Mouse (Mus musculus): ENCODE data around the gene Rnf4. TPM values are rescaled to one million over a fixed set of nuclear protein-coding genes. Genes with fewer than 3 reads are reported as not detected.

The Rnf4 gene
- polyA plus RNA-seq, 1 experiment from 2014 or later, result 134 TPM

DNA sequence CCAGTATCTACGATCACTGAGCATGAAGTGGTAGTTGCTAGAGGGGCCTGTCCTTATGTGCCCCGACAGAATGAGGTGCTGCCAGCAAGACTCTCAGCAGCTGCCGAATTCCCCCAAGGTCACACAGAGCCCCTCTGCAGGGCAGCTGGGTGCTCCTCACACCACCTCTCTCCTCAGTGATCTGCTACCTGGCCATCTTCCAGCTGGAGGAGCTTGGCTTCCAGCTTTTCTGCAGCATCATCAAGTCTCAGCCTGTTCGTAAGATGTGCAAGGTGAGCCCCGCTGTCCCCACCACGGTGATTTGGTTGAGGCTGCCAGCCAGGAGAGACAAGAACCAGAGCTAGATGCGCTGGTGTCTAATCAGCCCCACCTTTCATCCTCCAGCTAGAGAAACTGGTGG is 33.7 kb upstream of the Rnf4 start:
- Histone ChIP-seq H3K9me3 (no peaks in the 10 kb centered on the region), H3K4me1 (replicated peaks) (no peaks in the 10 kb centered on the region), H3K9ac (no peak overlapping the region), H3K27me3 (no peaks in the 10 kb centered on the region; the same call in 1 of the 2 replicates), H3K4me3 (no peak overlapping the region), H3K36me3 (no peaks in the 10 kb centered on the region), H3K27ac (replicated peaks) (no peak overlapping the region), H3K4me2 (no peak overlapping the region)
- whole genome bisulfite sequencing, result 87% methylated on average over 7 of the region's 7 CpGs
- ATAC-seq (ENCODE audit: low read depth), result no peak

DNA sequence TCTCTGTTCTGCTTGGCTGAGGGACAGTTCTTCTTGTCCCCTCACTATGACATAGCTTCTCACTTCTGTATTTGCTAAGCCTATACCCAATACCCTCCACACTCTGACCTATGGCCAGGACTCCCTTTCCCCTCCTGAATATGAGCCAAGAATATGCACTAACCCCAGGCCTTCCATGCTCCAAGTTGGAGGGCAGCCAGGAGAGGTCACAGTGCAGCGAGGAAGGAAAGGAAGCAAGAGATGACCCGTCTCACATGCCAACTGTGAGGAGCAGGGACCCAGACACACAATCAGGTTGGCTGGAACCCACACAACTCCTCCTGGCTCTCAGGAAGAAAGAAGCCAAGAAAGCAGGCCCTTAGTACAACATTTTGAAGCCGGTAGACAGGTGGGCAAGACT is 27.1 kb upstream of the Rnf4 start:
- H3K27me3 ChIP-seq, result no peaks in the 10 kb centered on the region
- H3K4me2 ChIP-seq, result no peak overlapping the region
- no peak for ATAC-seq (ENCODE audit: low read depth)
- H3K4me1 ChIP-seq (replicated peaks), result no peaks in the 10 kb centered on the region
- no peaks in the 10 kb centered on the region for H3K9me3 ChIP-seq
- H3K9ac ChIP-seq, result no peak overlapping the region
- no peaks in the 10 kb centered on the region for H3K36me3 ChIP-seq
- no peak overlapping the region for H3K27ac ChIP-seq (replicated peaks)
- no peak overlapping the region for H3K4me3 ChIP-seq
- 78% methylated on average over 3 of the region's 3 CpGs for WGBS

DNA sequence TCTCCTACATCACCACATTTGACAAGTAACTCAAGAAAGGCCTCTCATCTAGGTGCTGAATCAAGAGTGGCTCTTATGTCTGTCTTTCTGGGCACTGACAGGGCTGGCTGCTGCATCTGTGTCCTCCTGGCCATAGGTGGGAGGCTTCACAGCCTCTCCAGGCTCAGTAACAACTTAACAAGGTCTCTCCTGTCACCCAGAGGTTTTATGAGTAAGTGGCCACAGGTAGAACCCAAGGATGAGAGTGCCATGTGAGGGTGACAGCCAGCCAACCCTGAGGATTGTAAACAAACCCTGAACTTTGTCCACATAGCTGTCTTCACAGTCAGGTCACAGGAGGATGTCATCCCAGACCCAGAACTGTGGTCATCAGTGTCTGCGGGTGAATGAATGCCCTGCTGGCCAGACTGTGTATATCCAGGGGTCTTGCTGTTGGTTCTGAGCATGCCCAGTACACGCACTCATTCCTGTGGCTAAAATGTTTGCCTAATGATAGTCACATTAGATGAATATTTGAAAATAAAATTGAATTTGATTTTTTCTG is 16.5 kb upstream of the Rnf4 start:
- H3K4me1 ChIP-seq (replicated peaks), result no peaks in the 10 kb centered on the region

DNA sequence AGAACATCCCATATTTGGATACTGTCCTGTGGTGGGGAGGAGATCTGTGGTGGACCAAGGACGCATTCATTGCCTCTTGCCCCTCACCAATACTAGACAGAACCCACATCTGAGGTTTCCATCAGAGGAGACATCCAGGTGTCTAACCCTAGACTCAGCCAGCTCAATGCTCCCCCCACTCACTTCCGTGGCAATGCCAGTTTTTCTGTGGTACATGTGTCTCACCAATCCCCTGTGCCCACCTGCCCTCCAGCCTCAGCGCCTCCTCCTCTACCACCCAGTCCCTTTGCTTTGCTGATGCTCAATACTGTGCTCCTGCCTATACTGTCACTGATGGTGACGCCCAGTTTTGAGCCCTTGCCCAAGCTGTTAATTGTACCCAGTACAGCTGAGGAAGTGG is 14.9 kb upstream of the Rnf4 start:
- Histone ChIP-seq H3K4me2 (no peak overlapping the region), H3K4me3 (no peak overlapping the region), H3K36me3 (no peaks in the 10 kb centered on the region), H3K9me3 (no peaks in the 10 kb centered on the region), H3K27me3 (no peaks in the 10 kb centered on the region), H3K9ac (no peak overlapping the region), H3K27ac (replicated peaks) (no peak overlapping the region), H3K4me1 (replicated peaks) (peaks cover 2% of the 10 kb centered on the region; the same call in 1 of the 2 replicates)
- ATAC-seq (ENCODE audit: low read depth), result no peak
- 91% methylated on average over 4 of the region's 4 CpGs for WGBS

More for the DNA sequence above, 16.5 kb upstream of the Rnf4 start:
- ATAC-seq (ENCODE audit: low read depth), result no peak
- Histone ChIP-seq H3K27ac (replicated peaks) (no peak overlapping the region), H3K4me3 (no peak overlapping the region), H3K4me2 (no peak overlapping the region), H3K36me3 (no peaks in the 10 kb centered on the region), H3K27me3 (no peaks in the 10 kb centered on the region), H3K9ac (no peak overlapping the region), H3K9me3 (no peaks in the 10 kb centered on the region)
- 68% methylated on average over 2 of the region's 2 CpGs for WGBS

DNA sequence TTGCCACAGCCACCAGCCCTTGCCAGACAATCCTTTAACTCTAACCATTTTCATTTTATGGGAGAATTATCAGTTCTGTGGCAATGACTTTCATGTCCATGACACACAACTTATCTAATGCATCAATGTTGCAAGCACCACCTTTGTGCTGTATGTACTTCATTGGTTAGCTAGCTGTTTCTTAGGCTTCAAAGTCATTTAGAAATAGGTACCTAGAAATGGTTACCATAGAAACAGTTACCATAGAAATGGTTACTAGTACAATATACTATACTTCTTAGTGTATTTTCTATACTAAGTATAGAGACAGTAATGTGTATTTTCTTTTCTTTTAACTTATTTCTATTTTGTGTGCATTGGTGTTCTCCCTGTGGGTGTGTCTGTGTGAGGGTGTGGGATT is 10.8 kb upstream of the Rnf4 start:
- Histone ChIP-seq H3K27me3 (no peaks in the 10 kb centered on the region), H3K4me2 (no peak overlapping the region), H3K4me3 (no peak overlapping the region), H3K36me3 (no peaks in the 10 kb centered on the region), H3K9ac (no peak overlapping the region), H3K9me3 (no peaks in the 10 kb centered on the region), H3K27ac (replicated peaks) (no peak overlapping the region), H3K4me1 (replicated peaks) (peaks cover 13% of the 10 kb centered on the region)
- no peak for ATAC-seq (ENCODE audit: low read depth)

DNA sequence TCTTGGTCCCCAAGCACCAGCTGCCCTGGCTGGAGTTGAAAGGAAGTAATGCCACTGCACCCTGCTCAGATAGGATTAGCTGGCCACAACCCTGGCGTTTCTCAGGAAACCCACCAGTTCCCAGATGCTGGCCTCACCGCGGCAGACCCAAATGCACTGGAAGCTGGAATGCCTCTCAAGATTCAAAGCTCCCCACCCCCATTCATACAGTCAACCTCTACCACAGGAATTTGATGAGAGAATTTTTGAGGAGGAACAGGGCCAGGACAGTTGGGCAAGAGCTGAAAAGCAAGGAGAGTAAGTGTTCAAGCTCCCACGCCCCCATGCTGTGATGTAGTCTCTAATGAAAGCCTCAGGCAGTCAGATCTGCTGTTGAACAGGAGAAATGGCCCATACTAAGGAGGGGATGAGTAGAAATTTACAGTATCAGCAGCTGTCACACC is 9.8 kb upstream of the Rnf4 start:
- H3K9ac ChIP-seq, result peak overlapping the region; percentile 63
- H3K4me2 ChIP-seq, result no peak overlapping the region
- no peak overlapping the region for H3K27ac ChIP-seq (replicated peaks)
- ATAC-seq (ENCODE audit: low read depth), result no peak
- no peak overlapping the region for H3K4me3 ChIP-seq
- peaks cover 13% of the 10 kb centered on the region for H3K4me1 ChIP-seq (replicated peaks)
- no peaks in the 10 kb centered on the region for H3K9me3 ChIP-seq
- H3K36me3 ChIP-seq, result no peaks in the 10 kb centered on the region
- WGBS, result 41% methylated on average over 4 of the region's 4 CpGs
- H3K27me3 ChIP-seq, result no peaks in the 10 kb centered on the region

DNA sequence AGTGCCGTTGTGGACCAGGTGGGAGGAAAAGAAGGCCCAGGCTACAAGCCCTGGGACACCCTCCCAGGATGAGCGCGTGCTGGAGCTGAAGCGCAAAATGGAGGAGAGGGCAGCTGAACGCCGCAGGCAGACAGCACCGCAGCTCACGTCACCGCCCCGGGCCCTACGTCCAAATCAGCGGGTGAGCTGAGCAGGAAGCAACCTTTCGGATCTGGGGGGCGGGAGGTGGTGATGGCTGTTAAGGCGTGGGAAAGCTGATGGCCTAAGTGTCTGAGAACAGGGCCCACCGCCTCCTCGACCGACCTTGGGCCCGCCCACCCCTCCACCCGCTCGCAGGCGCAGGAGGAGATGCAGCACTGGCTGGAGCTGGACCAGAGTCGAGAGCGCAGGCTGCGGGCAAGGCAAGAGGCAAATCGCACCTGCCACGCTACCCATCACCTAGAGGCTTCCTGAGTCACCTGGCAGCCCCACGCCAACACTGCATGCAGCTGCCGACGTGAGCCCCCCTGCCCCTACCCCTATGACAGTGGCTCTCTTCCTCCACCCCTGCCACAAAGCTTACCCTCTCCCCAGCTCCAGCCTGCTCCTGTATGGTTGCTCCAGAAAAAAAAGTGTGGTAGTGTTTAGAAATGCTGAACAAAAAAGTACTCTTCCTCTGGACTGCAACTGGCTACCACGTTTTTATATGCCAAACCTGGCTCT is 9.1 kb upstream of the Rnf4 start:
- Histone ChIP-seq H3K36me3 (no peaks in the 10 kb centered on the region), H3K4me3 (peak overlapping the region; percentile 32), H3K4me1 (replicated peaks) (peaks cover 13% of the 10 kb centered on the region), H3K27ac (replicated peaks) (no peak overlapping the region), H3K27me3 (no peaks in the 10 kb centered on the region), H3K4me2 (peak overlapping the region; percentile 54), H3K9me3 (no peaks in the 10 kb centered on the region), H3K9ac (peak overlapping the region; percentile 63)
- WGBS, result 17% methylated on average over 31 of the region's 31 CpGs
- ATAC-seq (ENCODE audit: low read depth), result peak; percentile 76

DNA sequence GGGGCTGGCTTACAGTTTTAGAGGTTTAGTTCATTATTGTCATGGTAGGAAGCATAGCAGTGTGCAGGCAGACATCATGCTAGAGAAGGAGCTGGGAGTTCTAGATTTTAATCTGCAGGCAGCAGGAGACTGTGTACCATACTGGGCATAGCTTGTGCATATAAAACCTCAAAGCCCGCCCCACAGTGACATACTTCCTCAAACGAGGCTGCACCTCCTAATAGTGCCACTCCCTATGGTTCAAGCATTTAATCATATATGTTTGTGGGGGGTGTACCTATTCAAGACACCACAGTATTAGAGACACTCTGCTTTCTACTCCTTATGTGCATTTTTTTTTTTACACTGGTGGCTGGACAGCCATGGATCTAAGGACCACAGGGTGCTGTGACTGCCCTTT is 6.0 kb upstream of the Rnf4 start:
- Histone ChIP-seq H3K4me3 (no peak overlapping the region), H3K4me1 (replicated peaks) (peaks cover 14% of the 10 kb centered on the region), H3K27ac (replicated peaks) (no peak overlapping the region), H3K27me3 (no peaks in the 10 kb centered on the region), H3K36me3 (no peaks in the 10 kb centered on the region), H3K9ac (no peak overlapping the region), H3K4me2 (no peak overlapping the region), H3K9me3 (no peaks in the 10 kb centered on the region)
- ATAC-seq (ENCODE audit: low read depth), result no peak
- 81% methylated on average over 2 of the region's 2 CpGs for WGBS

DNA sequence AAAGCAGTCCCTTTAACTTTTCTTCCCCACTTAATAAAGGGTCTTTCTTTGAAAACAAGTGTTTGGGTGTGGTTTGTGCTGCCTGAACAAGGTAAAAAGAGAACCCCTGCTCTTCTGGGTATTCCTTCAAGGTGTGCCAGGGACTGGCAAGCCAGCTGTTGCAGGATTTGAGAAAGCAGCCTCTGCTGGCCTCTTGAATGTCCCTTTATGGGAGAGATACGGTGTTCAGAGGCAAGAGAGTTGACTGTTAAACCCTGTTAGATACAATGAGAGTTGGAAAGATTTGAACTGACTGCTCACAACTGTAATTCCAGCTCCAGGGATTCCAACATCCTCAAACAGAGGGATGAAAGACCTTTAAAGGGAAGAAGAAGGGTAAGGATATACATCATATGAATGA is 2.0 kb upstream of the Rnf4 start:
- no peak overlapping the region for H3K4me3 ChIP-seq
- H3K4me1 ChIP-seq (replicated peaks), result peaks cover 24% of the 10 kb centered on the region
- H3K27me3 ChIP-seq, result no peaks in the 10 kb centered on the region
- H3K9ac ChIP-seq, result no peak overlapping the region
- ATAC-seq (ENCODE audit: low read depth), result no peak
- WGBS, result 89% methylated on average over 1 of the region's 1 CpGs
- H3K4me2 ChIP-seq, result no peak overlapping the region
- no peak overlapping the region for H3K27ac ChIP-seq (replicated peaks)
- H3K36me3 ChIP-seq, result no peaks in the 10 kb centered on the region
- no peaks in the 10 kb centered on the region for H3K9me3 ChIP-seq

DNA sequence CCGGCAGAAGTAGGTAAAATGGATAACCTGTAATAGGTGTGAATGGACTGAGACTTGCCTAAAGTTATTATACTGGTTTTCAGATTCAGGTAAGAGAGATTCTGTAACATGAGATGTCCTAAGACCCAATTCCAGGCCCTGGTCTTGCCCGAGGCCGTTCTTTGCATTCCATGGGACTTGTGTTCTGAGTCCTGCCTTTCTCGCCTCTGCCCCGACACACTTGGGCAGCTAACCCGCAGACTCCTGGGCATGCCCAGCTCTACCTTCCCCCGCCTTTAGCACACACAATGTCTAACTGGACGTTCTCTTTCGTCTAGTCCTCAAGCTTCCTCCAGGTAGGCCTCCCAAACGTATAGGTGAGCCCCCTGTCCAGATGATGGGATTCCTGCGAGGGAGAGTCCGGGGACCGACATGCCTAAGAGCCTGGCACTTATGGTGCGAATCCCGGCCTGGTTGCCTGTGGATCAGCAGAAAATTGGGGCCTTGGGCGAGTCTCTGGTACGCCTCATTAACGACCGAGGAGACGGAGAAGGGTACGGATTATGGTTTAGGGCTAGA is 471 bp upstream of the Rnf4 start:
- H3K9ac ChIP-seq, result peak overlapping the region; percentile 83
- H3K4me2 ChIP-seq, result peak overlapping the region; percentile 85
- peak overlapping the region; percentile 90 for H3K27ac ChIP-seq (replicated peaks)
- no peaks in the 10 kb centered on the region for H3K27me3 ChIP-seq
- ATAC-seq (ENCODE audit: low read depth), result peak; percentile 73
- no peaks in the 10 kb centered on the region for H3K9me3 ChIP-seq
- peaks cover 24% of the 10 kb centered on the region for H3K4me1 ChIP-seq (replicated peaks)
- WGBS, result 2% methylated on average over 21 of the region's 21 CpGs
- H3K4me3 ChIP-seq, result peak overlapping the region; percentile 99
- H3K36me3 ChIP-seq, result no peaks in the 10 kb centered on the region

DNA sequence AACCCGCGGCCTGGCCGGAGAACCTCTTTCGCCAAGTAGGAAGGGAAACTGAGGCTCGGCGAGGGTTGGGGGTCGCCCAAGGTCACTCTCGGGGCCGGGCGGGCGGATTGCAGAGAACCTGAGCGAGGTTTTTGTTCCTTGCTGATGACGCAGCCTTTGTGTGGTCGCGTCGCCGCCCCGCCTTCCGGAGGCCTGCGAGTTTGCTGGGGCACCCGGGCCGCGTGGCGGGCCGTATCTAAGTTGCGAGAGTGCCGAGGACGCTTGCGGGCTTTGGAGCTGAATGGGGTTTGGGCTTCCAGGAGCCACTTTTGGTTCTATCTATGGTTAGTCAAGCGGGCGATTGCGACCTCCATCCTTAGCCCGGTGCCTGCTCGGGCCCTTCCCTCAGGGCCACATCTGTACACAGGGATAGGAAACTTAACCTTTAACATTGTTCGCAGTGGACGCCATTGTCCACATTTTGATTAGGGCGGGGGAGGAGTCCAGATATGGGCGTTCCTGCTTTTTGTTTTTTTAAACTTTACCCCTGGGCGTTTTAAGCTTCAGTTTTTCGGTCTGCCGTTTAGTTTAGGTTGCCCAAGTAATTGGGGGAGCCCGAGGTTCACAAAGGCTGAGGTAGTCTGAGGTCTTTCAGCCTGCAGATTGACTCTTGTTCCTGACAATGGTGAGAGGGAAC is 824 bp downstream of the Rnf4 start:
- Histone ChIP-seq H3K36me3 (no peaks in the 10 kb centered on the region), H3K4me1 (replicated peaks) (peaks cover 24% of the 10 kb centered on the region), H3K9me3 (no peaks in the 10 kb centered on the region), H3K27me3 (no peaks in the 10 kb centered on the region), H3K27ac (replicated peaks) (peak overlapping the region; percentile 95), H3K9ac (peak overlapping the region; percentile 98), H3K4me3 (peak overlapping the region; percentile 99), H3K4me2 (peak overlapping the region; percentile 91)
- under 1% methylated on average over 42 of the region's 42 CpGs for WGBS
- peak; percentile 40 for ATAC-seq (ENCODE audit: low read depth)

DNA sequence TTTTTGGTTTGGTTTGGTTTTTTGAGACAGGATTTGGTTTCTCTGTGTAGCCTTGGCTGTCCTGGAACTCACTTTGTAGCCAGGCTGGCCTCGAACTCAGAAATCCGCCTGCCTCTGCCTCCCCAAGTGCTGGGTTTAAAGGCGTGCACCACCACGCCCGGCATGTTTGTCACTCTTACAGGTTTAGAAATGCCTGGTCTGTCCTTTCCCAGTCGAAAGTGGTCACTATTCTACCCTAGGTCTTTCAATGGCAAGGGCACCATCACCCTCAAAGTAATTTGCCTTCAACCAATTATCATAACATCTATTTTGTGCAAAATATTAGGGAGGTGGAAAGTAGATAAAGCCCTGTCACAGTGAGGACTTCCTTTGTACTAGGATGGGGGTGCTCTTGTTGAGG is 4.2 kb downstream of the Rnf4 start:
- H3K27me3 ChIP-seq, result no peaks in the 10 kb centered on the region
- peaks cover 22% of the 10 kb centered on the region for H3K4me1 ChIP-seq (replicated peaks)
- no peak overlapping the region for H3K27ac ChIP-seq (replicated peaks)
- H3K4me3 ChIP-seq, result no peak overlapping the region
- peaks cover 17% of the 10 kb centered on the region for H3K36me3 ChIP-seq
- no peaks in the 10 kb centered on the region for H3K9me3 ChIP-seq
- no peak overlapping the region for H3K4me2 ChIP-seq
- H3K9ac ChIP-seq, result no peak overlapping the region
- 95% methylated on average over 6 of the region's 6 CpGs for WGBS
- no peak for ATAC-seq (ENCODE audit: low read depth)

Measured in neural tube, embryonic 13.5 days (tissue).